Mouse (Mus musculus) thymus, postnatal 14 days (tissue): ENCODE measurements around the gene Atxn1.
A peak's percentile ranks its signal among the peaks of the same experiment; 100 is the strongest.

Experiments
- DNase-seq: peaks from one replicate; pipeline ENCODE4 v3.0.0; 2021

The Atxn1 gene

GRCm38 (mm10) chr13:45857416-45857815 lies 107.4 kb downstream of the Atxn1 start:
- no peak for DNase-seq

- DNase-seq: no peak
Observed at GRCm38 (mm10) chr13:45854531-45854930, 110.3 kb downstream of the Atxn1 start.

GRCm38 (mm10) chr13:45853691-45854090 lies 111.1 kb downstream of the Atxn1 start:
- DNase-seq: no peak

GRCm38 (mm10) chr13:45852288-45852687 lies 112.5 kb downstream of the Atxn1 start:
- DNase-seq: peak; percentile 23

- DNase-seq: no peak
Observed at GRCm38 (mm10) chr13:45851746-45852145, 113.1 kb downstream of the Atxn1 start.

- no peak for DNase-seq
Observed at GRCm38 (mm10) chr13:45851156-45851555, 113.7 kb downstream of the Atxn1 start.

- DNase-seq: no peak
Observed at GRCm38 (mm10) chr13:45850181-45850974, 114.4 kb downstream of the Atxn1 start.

- DNase-seq: no peak
Observed at GRCm38 (mm10) chr13:45849145-45850023, 115.4 kb downstream of the Atxn1 start.

GRCm38 (mm10) chr13:45842511-45843055 lies 122.2 kb downstream of the Atxn1 start:
- no peak for DNase-seq

- DNase-seq: no peak
Observed at GRCm38 (mm10) chr13:45839901-45840300, 124.9 kb downstream of the Atxn1 start.

GRCm38 (mm10) chr13:45837609-45838220 lies 127.1 kb downstream of the Atxn1 start:
- no peak for DNase-seq

- no peak for DNase-seq
Observed at GRCm38 (mm10) chr13:45836377-45837054, 128.3 kb downstream of the Atxn1 start.

- DNase-seq: peak; percentile 42
Observed at GRCm38 (mm10) chr13:45834300-45834699, 130.5 kb downstream of the Atxn1 start.

GRCm38 (mm10) chr13:45832695-45833350 lies 132.0 kb downstream of the Atxn1 start:
- DNase-seq: no peak

GRCm38 (mm10) chr13:45829341-45829936 lies 135.4 kb downstream of the Atxn1 start:
- DNase-seq: no peak

GRCm38 (mm10) chr13:45828035-45828434 lies 136.8 kb downstream of the Atxn1 start:
- DNase-seq: no peak

- DNase-seq: no peak
Observed at GRCm38 (mm10) chr13:45827619-45828018, 137.2 kb downstream of the Atxn1 start.

GRCm38 (mm10) chr13:45827046-45827596 lies 137.7 kb downstream of the Atxn1 start:
- DNase-seq: no peak

GRCm38 (mm10) chr13:45822491-45822829 lies 142.3 kb downstream of the Atxn1 start:
- no peak for DNase-seq

GRCm38 (mm10) chr13:45821764-45822490 lies 142.9 kb downstream of the Atxn1 start:
- no peak for DNase-seq
